Mouse (Mus musculus) hindbrain, embryonic 16.5 days (tissue): Measurements from ENCODE around the gene Snrnp70. TPM values are rescaled to one million over a fixed set of nuclear protein-coding genes. Genes with fewer than 3 reads are reported as not detected.

Experiments
- ATAC-seq: fragments of 200-750 bp; cut with Nextera tagmentation; 2 replicates; pipeline ENCODE4 v1.8.0; 2017; ENCODE audit warnings: moderate TSS enrichment, moderate library complexity
- H3K27ac ChIP-seq: fragments of 300-500 bp; sonication (generic); 2 replicates; pipeline ENCODE4 v1.5.1; 2014; ENCODE audit warnings: low read depth, mild to moderate bottlenecking, control low read depth, low read length, moderate library complexity
- H3K27me3 ChIP-seq: fragments of 300-500 bp; sonication (generic); replicated peaks from 2 replicates; pipeline ENCODE4 v1.6.1; 2014; ENCODE audit warnings: low read length; ENCODE audit not compliant: control insufficient read depth, insufficient read depth
- H3K36me3 ChIP-seq: fragments of 300-500 bp; sonication (generic); 2 replicates; pipeline ENCODE4 v1.6.1; 2014; ENCODE audit warnings: mild to moderate bottlenecking, low read length, moderate library complexity, mixed read lengths; ENCODE audit not compliant: control insufficient read depth, insufficient read depth
- H3K4me1 ChIP-seq: fragments of 300-500 bp; sonication (generic); 2 replicates; pipeline ENCODE4 v1.6.1; 2014; ENCODE audit warnings: low read depth, low read length; ENCODE audit not compliant: control insufficient read depth, insufficient read depth
- H3K4me2 ChIP-seq: fragments of 300-500 bp; sonication (generic); 2 replicates; pipeline ENCODE4 v1.6.1; 2014; ENCODE audit warnings: mild to moderate bottlenecking, low read length, control low read depth, moderate library complexity
- H3K4me3 ChIP-seq: fragments of 300-500 bp; sonication (generic); 2 replicates; pipeline ENCODE4 v1.5.1; 2014; ENCODE audit warnings: mild to moderate bottlenecking, low read length, control low read depth, moderate library complexity
- H3K9ac ChIP-seq: fragments of 300-500 bp; sonication (generic); 2 replicates; pipeline ENCODE4 v1.6.1; 2014; ENCODE audit warnings: low read depth, mild to moderate bottlenecking, control low read depth, low read length, moderate library complexity
- H3K9me3 ChIP-seq: fragments of 300-500 bp; sonication (generic); 2 replicates; pipeline ENCODE4 v1.6.1; 2014; ENCODE audit warnings: mild to moderate bottlenecking, low read length, moderate library complexity; ENCODE audit not compliant: control insufficient read depth
- WGBS: fragments of 180-500 bp; shearing (Covaris S2); extraction: QIAGEN DNeasy Blood & Tissue Kit; methylation state at CpG from one replicate; pipeline ENCODE4 v1.1.7; 2014; 5-methylcytosine and 5-hydroxymethylcytosine counted together
- polyA plus RNA-seq: library from polyadenylated mRNA; unstranded; fragments of >200 nt; fragmentation: Nextera tagmentation; extraction: Ambion mirVana; gene quantifications from 2 replicates; pipeline ENCODE4 v1.2.1, GENCODE M21; 2015

Gene Snrnp70
- polyA plus RNA-seq, 1 experiment from 2014 or later = 161 TPM

DNA sequence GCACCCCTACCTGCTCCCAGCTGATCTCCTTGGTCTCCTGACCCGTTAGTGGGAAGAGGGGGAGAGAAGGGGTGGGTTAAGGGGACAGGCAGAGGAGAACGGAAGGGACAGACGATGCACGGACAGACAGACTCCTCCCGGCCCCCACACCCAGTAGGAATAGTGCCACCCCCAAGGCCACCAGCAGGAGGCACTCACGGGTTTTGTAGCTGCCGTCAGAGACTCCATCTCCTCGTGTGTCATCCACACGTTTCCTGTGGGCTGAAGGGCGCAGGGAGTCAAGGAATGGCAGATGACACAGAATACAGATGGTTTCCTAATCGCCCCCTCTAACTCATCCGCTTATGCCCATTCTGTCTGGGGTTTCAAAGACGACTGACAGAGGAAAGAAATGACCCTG is 52.0 kb downstream of the Snrnp70 start:
- Histone ChIP-seq H3K4me1 (peaks cover 11% of the 10 kb centered on the region), H3K9ac (no peak overlapping the region), H3K9me3 (no peaks in the 10 kb centered on the region), H3K36me3 (peaks cover 29% of the 10 kb centered on the region), H3K4me2 (no peak overlapping the region), H3K4me3 (no peak overlapping the region), H3K27me3 (no peaks in the 10 kb centered on the region), H3K27ac (no peak overlapping the region)
- ATAC-seq = no peak
- WGBS = 32% methylated on average over 13 of the region's 13 CpGs

DNA sequence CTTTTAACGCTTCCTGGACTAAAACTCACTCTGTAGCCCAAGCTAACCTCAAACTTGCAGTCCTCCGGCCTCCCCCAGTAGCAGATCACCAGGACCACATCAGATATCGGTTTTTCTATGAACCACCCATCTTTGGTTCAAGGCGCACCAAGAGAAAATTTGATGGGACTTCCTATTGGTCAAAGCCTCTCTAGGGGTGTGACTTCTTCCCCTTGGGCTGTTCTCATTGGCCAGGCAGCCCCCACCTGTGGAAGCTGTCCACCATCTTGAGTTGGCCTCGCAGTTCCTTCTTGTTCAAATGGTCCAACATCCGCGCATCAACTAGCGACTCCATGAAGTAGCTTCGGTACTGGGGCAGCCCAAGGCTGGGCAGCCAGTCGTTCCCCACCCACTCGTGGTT is 53.5 kb downstream of the Snrnp70 start:
- 92% methylated on average over 11 of the region's 11 CpGs for WGBS
- Histone ChIP-seq H3K9ac (no peak overlapping the region), H3K27me3 (no peaks in the 10 kb centered on the region; the same call in 1 of the 2 replicates), H3K4me3 (no peak overlapping the region), H3K27ac (no peak overlapping the region), H3K36me3 (peaks cover 14% of the 10 kb centered on the region), H3K4me2 (no peak overlapping the region), H3K9me3 (no peaks in the 10 kb centered on the region), H3K4me1 (peaks cover 11% of the 10 kb centered on the region)
- ATAC-seq = no peak

DNA sequence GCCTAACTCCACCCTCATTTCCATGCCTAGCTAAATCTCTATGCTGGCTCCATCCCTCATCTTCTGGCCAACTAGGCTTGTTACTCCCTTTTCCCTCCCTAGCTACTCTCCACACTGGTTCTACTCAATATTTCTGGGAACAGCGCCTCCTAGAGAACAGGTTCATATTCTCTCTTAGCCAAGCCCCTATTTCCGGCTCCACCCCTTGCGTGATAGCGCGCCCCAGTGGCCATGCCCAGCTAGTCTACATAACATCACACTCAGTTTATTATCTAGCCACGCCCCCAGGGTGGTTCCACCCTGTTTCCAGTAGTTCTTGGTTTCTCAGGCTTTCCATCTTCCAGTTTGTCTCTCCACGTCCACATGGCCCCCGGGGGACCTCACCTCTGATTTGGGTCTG is 54.2 kb downstream of the Snrnp70 start:
- Histone ChIP-seq H3K4me3 (no peak overlapping the region), H3K36me3 (peaks cover 8% of the 10 kb centered on the region), H3K4me1 (peaks cover 11% of the 10 kb centered on the region), H3K4me2 (no peak overlapping the region), H3K27me3 (no peaks in the 10 kb centered on the region; the same call in 1 of the 2 replicates), H3K27ac (no peak overlapping the region), H3K9ac (no peak overlapping the region), H3K9me3 (no peaks in the 10 kb centered on the region)
- WGBS = 4% methylated on average over 8 of the region's 8 CpGs
- no peak; the same call in 1 of the 2 replicates for ATAC-seq

DNA sequence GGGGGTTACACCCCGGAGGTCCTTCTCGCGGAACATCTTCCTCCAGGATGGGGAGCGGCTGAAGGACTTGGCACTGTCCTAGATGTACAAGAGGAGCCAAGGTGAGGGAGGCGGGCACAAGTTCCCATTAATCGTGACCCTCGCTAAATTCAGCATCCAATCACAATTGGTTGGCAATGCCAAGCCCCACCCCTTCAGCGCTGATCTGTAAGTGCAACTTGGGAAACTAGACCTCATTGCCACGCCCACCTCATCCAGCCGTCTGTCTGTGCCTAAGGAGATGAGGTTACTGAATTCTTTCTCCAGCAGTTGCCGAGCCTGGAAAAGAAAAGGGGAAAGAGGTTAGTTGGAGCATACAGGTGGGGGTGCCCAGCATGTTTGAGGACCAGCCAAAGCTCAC is 54.9 kb downstream of the Snrnp70 start:
- H3K9me3 ChIP-seq = no peaks in the 10 kb centered on the region
- no peak overlapping the region for H3K9ac ChIP-seq
- no peak overlapping the region for H3K27ac ChIP-seq
- peak overlapping the region; percentile 71 for H3K4me2 ChIP-seq
- no peak overlapping the region for H3K4me3 ChIP-seq
- 13% methylated on average over 11 of the region's 11 CpGs for WGBS
- H3K27me3 ChIP-seq = no peaks in the 10 kb centered on the region; the same call in 1 of the 2 replicates
- ATAC-seq = no peak
- peaks cover 11% of the 10 kb centered on the region for H3K4me1 ChIP-seq
- H3K36me3 ChIP-seq = peaks cover 3% of the 10 kb centered on the region

DNA sequence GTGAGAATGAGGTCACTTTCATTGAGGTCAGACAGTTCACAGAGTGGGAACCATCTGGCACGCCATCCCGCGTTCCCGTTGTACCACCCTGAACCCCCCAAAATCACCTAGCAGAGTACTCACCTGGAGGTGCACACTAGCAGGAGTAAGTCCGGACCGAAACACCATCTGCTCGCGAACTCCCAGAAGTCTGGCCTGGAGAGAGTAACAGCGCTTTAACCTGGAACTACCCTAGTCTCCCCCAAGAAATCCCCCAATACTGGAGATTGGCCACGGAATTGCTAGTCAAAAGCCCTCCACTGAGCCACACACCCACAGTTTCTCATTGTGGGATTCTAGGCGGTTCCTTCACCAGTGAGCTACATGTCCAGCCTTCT is 55.5 kb downstream of the Snrnp70 start:
- no peaks in the 10 kb centered on the region; the same call in 1 of the 2 replicates for H3K36me3 ChIP-seq
- H3K4me1 ChIP-seq = peaks cover 11% of the 10 kb centered on the region
- WGBS = 8% methylated on average over 11 of the region's 11 CpGs
- peak overlapping the region; percentile 71 for H3K4me2 ChIP-seq
- no peak overlapping the region for H3K27ac ChIP-seq
- ATAC-seq = no peak
- H3K4me3 ChIP-seq = peak overlapping the region; percentile 45
- no peaks in the 10 kb centered on the region; the same call in 1 of the 2 replicates for H3K27me3 ChIP-seq
- H3K9ac ChIP-seq = peak overlapping the region; percentile 70
- H3K9me3 ChIP-seq = no peaks in the 10 kb centered on the region

DNA sequence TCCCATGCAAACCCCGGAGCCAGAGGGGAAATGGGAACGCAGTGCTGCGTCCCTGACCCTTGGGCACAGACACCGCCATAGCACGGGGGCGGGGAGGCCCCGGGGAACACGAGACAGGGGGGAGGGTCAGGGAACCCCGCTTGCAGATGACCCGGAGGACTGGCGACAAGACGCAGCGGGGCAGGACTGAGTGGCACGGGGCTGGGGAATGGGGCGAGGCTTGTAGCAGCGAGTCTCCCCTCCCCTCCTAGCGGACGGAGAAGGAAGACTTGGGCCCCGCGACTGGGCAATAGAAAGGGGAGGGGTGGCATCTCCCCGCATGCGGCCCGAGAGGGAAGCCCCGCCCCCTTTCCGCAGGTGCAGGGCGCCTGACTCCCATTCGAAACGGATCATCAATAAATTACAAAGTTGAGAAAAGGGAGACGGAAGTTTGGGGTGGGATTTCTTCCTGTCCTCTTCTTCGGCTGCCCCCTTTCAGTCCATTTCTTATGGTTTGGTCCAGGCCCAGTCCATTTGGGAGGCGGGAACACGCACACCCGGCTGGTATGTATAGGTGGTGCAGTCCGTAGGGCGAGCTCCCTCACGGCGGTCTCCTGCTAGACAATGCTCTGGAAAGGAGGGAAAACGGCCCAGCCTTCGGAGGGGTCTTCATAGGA is 56.0 kb downstream of the Snrnp70 start:
- Histone ChIP-seq H3K9ac (peak overlapping the region; percentile 70), H3K9me3 (no peaks in the 10 kb centered on the region), H3K36me3 (no peaks in the 10 kb centered on the region), H3K27me3 (no peaks in the 10 kb centered on the region; the same call in 1 of the 2 replicates), H3K4me2 (peak overlapping the region; percentile 71), H3K4me1 (peaks cover 11% of the 10 kb centered on the region), H3K4me3 (peak overlapping the region; percentile 45), H3K27ac (no peak overlapping the region)
- ATAC-seq = peak; percentile 73
- WGBS = 3% methylated on average over 37 of the region's 39 CpGs

DNA sequence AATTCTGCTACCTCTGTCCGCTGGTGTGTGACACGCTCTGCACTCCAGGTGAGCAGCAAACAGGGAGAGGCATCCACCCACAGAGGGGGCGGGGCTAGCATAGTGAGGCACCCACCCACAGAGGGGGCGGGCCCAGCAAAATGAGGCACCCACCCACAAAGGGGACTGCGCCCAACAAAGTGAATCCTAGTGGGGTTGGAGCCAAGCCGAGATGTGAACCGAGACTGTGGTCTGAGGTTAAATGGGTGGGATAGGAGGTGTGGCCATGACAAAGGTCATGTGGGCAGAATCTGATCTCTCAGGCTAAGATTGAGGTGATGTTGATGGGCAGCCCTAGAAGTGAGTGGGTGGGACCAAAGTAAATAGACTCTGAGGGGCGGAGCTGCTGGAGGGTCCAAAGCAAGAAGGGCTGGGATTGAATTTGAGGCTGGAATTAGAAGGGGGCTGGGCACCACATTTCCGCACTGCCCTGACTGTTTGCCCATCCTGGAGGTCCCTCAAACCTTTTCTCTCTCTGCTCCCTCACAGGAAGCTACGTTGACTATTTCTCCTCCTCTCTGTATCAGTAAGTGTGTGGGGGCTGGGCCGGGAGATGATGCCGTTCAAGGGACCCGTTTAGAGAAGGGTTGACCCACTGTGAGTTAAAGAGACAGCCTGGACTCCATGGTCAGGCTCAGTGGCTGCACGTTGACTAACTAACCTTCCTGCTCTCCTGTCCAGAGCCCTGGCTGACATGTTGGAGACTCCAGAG is 57.2 kb downstream of the Snrnp70 start:
- Histone ChIP-seq H3K4me2 (no peak overlapping the region; the same call in 1 of the 2 replicates), H3K9ac (no peak overlapping the region), H3K27ac (no peak overlapping the region), H3K27me3 (no peaks in the 10 kb centered on the region; the same call in 1 of the 2 replicates), H3K4me3 (no peak overlapping the region), H3K4me1 (peaks cover 11% of the 10 kb centered on the region), H3K36me3 (no peaks in the 10 kb centered on the region), H3K9me3 (no peaks in the 10 kb centered on the region)
- WGBS = 6% methylated on average over 14 of the region's 14 CpGs
- ATAC-seq = no peak

DNA sequence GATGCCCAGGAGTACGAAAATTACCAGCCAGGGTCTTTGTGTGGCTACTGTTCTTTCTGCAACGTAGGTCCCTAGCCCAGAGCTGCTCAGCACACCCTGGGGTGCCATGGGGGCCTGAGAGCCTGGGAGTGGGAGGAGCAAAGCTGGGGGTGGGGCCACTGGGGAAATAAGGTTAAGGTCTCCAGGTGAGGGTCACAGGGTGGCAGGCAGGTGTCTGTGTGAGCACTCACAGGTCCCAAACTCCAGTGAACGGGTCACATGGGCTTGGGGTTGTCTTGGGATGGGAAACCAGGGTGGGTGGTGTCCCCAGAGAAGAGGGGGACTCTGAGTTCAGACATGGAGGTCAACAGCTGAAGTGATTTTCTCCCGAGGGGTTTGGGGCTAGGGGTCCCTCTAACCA is 58.1 kb downstream of the Snrnp70 start:
- Histone ChIP-seq H3K9ac (no peak overlapping the region), H3K4me3 (no peak overlapping the region), H3K27me3 (no peaks in the 10 kb centered on the region; the same call in 1 of the 2 replicates), H3K4me2 (no peak overlapping the region), H3K4me1 (peaks cover 15% of the 10 kb centered on the region), H3K36me3 (no peaks in the 10 kb centered on the region), H3K27ac (no peak overlapping the region), H3K9me3 (no peaks in the 10 kb centered on the region)
- no peak for ATAC-seq
- 20% methylated on average over 4 of the region's 4 CpGs for WGBS

DNA sequence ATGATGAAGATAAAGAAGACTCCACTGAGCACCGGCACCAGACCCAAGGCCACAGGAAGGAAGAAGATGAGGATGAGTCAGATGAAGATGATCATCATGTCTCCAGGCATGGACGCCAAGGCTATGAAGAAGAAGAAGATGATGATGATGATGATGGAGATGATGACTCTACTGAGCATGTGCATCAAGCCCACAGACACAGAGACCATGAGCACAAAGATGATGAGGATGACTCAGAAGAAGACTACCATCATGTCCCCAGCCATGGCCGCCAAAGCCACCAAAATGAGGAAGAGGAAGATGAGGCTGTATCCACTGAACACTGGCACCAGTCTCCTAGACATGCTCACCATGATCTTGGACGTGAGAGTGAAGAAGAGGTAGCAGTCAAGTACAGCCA is 59.2 kb downstream of the Snrnp70 start:
- Histone ChIP-seq H3K4me3 (no peak overlapping the region), H3K27me3 (no peaks in the 10 kb centered on the region; the same call in 1 of the 2 replicates), H3K4me1 (peaks cover 21% of the 10 kb centered on the region), H3K27ac (no peak overlapping the region), H3K4me2 (no peak overlapping the region), H3K36me3 (no peaks in the 10 kb centered on the region), H3K9me3 (no peaks in the 10 kb centered on the region), H3K9ac (no peak overlapping the region)
- ATAC-seq = no peak
- WGBS = 91% methylated on average over 4 of the region's 4 CpGs
